Mouse (Mus musculus): ENCODE results near the gene Fam189a1.

The Fam189a1 gene

GRCm38 (mm10) chr7:65046690-65047089 lies 109.7 kb downstream of the Fam189a1 start:
- no peak for DNase-seq (ENCODE audit: low spot score in 2 of 2)

GRCm38 (mm10) chr7:65044280-65044679 lies 112.1 kb downstream of the Fam189a1 start:
- DNase-seq (ENCODE audit: low spot score in 2 of 2): no peak

GRCm38 (mm10) chr7:65041106-65041505 lies 115.3 kb downstream of the Fam189a1 start:
- DNase-seq (ENCODE audit: low spot score in 2 of 2): no peak

GRCm38 (mm10) chr7:65031741-65032140 lies 124.6 kb downstream of the Fam189a1 start:
- no peak for DNase-seq (ENCODE audit: low spot score in 2 of 2)

- no peak for DNase-seq (ENCODE audit: low spot score in 2 of 2)
These were observed 125.2 kb downstream of the Fam189a1 start for GRCm38 (mm10) chr7:65031195-65031594.

GRCm38 (mm10) chr7:65029985-65030384 lies 126.4 kb downstream of the Fam189a1 start:
- DNase-seq (ENCODE audit: low spot score in 2 of 2): no peak

GRCm38 (mm10) chr7:65021298-65021697 lies 135.1 kb downstream of the Fam189a1 start:
- no peak for DNase-seq (ENCODE audit: low spot score in 2 of 2)

- no peak for DNase-seq (ENCODE audit: low spot score in 2 of 2)
These were observed 138.2 kb downstream of the Fam189a1 start for GRCm38 (mm10) chr7:65018036-65018679.

- no peak for DNase-seq (ENCODE audit: low spot score in 2 of 2)
These were observed 139.0 kb downstream of the Fam189a1 start for GRCm38 (mm10) chr7:65017348-65017747.

- no peak for DNase-seq (ENCODE audit: low spot score in 2 of 2)
These were observed 145.2 kb downstream of the Fam189a1 start for GRCm38 (mm10) chr7:65011133-65011532.

GRCm38 (mm10) chr7:65010275-65010674 lies 146.1 kb downstream of the Fam189a1 start:
- no peak for DNase-seq (ENCODE audit: low spot score in 2 of 2)

- no peak for DNase-seq (ENCODE audit: low spot score in 2 of 2)
These were observed 150.6 kb downstream of the Fam189a1 start for GRCm38 (mm10) chr7:65005731-65006130.

GRCm38 (mm10) chr7:64999718-65000214 lies 156.6 kb downstream of the Fam189a1 start:
- DNase-seq (ENCODE audit: low spot score in 2 of 2): no peak

- DNase-seq (ENCODE audit: low spot score in 2 of 2): no peak
These were observed 158.6 kb downstream of the Fam189a1 start for GRCm38 (mm10) chr7:64997743-64998142.

- no peak for DNase-seq (ENCODE audit: low spot score in 2 of 2)
These were observed 160.4 kb downstream of the Fam189a1 start for GRCm38 (mm10) chr7:64995946-64996444.

GRCm38 (mm10) chr7:64989406-64989805 lies 167.0 kb downstream of the Fam189a1 start:
- DNase-seq (ENCODE audit: low spot score in 2 of 2): no peak

- no peak for DNase-seq (ENCODE audit: low spot score in 2 of 2)
These were observed 168.4 kb downstream of the Fam189a1 start for GRCm38 (mm10) chr7:64988015-64988414.

- DNase-seq (ENCODE audit: low spot score in 2 of 2): no peak
These were observed 171.8 kb downstream of the Fam189a1 start for GRCm38 (mm10) chr7:64984468-64985120.

GRCm38 (mm10) chr7:64981511-64982235 lies 174.7 kb downstream of the Fam189a1 start:
- no peak for DNase-seq (ENCODE audit: low spot score in 2 of 2)

GRCm38 (mm10) chr7:64973590-64974262 lies 182.6 kb downstream of the Fam189a1 start:
- no peak for DNase-seq (ENCODE audit: low spot score in 2 of 2)

- DNase-seq (ENCODE audit: low spot score in 2 of 2): no peak
These were observed 194.2 kb downstream of the Fam189a1 start for GRCm38 (mm10) chr7:64962128-64962527.

GRCm38 (mm10) chr7:64959087-64959486 lies 197.3 kb downstream of the Fam189a1 start:
- no peak for DNase-seq (ENCODE audit: low spot score in 2 of 2)

All from spleen, postnatal 10 days (tissue).